Mouse (Mus musculus) mesoderm, embryonic 11.5 days (tissue): ENCODE results near the gene Tom1l2.
A peak's percentile ranks its signal among the peaks of the same experiment; 100 is the strongest.

Source experiments
- DNase-seq: peaks from one replicate; pipeline ENCODE4 v3.0.0-alpha.2; 2012; ENCODE audit warnings: low read depth, low spot score

Tom1l2 gene

DNA sequence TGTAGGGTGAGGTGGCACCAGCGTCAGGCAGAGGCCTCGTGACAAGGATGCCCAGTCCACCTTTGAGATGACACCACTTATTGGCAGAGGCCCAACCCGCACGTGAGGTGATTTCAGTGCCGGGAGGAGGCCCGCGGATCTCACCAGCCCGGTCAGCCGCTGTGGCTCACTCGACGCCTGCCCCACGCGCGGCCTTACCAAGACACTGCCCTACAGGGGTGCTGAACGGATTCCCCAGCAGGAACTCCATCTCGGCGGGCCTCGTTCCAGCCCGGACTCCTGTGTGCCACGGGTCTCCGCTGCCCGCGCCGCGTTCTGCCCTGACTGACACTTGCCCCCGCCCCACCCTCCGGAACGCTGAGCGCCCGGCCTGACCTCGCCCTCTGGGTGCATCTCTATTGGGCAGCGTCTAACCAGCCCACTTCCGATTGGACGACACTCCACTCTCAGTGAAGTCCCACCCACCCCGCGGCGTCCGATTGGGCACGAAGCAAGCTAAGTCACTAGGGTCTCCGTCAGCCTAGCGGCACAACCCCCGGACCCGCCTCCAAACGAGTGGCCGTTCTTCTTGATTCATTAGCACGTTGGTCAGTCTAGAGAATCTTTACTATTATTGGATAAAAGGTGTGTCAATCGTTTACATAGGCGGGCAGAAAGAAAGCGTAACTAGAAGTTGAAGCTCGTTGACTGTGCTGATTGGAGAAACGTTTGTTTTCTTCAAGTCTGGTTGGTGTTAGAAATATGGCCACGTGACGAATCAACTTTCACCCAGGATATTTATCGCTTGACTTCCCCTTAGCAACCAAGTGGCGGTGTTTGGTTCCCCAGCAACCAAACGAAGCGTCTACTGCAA is at the start of gene Tom1l2, which contains the start of gene Drc3:
Gene Tom1l2, minus strand, starts transcription at position 347 of the 853 bp plus-strand sequence.
Gene Drc3, plus strand, starts transcription at position 771 of the 853 bp plus-strand sequence.
- peak; percentile 99 for DNase-seq

DNA sequence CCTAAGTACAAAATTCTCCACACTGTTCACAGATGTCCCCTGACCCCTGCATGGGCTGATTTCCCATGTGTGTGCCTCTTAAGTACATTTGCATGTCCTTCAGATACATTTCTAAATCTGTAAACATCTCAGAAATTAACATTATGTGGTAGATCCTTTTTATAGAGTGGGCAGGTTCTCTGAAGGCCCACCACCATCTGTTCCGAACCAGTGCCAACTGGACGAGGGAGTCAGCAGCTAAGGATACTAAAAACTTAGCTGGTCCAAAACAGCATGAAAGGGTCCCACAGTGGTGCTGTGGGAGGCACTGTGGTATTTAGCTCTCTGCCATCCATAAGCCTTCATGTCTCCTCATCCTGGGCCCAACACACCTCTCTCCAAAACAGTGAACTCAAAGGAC is 44.5 kb upstream of the Tom1l2 start:
- no peak for DNase-seq

DNA sequence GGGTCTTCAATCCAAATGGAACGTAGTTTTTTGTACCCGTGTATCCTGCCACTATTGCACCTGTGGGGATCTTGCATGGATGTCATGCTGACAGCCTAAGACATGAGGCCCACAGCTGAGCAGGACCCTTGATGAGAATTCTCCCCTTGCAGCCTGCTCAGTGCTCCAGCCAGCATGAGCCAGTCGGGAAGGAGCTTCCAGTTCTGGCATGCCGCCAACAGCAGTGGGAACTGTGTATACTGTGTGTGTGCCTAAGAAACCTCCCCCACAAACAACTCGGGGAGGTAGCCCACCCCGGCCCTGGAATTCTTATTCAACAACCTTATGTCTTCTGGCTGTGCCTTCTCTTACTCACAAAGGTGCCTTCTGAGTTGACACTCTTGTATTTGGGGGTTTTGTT is 43.8 kb upstream of the Tom1l2 start:
- DNase-seq, result peak; percentile 12

GRCm38 (mm10) chr11:60391346-60391745 is 38.6 kb upstream of the Tom1l2 start:
- DNase-seq, result no peak

DNA sequence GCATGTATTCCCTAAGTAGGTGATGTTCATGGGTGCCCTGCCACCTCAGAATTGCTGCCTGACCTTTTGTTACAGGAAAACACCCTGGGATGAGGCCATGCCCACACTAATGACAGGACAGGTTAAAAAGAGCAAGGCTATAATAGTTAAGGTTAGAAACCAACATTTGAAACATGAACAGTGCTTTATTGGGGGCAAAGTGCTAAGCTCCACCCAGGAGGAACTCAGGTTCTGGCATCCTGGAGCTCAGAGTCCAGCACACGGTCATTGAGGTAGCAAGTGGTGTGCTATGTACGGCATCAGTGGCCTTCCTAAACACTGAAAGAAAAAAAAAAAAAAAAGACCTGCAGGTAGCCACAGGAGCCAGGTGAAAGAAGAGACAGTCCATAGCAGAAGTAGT is 35.2 kb upstream of the Tom1l2 start:
- no peak for DNase-seq

DNA sequence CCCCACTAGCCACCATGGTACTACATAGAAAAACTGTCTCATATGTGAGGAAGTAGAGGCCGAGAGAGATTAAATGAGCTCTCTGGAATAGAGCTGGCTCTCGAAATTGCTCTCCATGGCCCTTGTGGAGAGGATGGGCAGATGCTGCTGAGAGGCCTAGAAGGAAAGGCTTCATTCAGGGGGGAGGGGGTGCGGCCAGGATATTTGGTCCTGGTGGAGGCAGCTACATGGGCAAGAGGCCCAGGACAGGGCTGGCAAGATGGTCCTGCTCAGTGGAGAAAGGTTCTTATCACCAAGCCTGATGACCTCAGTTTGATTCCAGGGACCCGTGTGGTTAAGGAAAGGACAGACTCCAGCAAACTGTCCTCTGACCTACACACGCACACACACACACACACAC is 33.2 kb upstream of the Tom1l2 start:
- no peak for DNase-seq

DNA sequence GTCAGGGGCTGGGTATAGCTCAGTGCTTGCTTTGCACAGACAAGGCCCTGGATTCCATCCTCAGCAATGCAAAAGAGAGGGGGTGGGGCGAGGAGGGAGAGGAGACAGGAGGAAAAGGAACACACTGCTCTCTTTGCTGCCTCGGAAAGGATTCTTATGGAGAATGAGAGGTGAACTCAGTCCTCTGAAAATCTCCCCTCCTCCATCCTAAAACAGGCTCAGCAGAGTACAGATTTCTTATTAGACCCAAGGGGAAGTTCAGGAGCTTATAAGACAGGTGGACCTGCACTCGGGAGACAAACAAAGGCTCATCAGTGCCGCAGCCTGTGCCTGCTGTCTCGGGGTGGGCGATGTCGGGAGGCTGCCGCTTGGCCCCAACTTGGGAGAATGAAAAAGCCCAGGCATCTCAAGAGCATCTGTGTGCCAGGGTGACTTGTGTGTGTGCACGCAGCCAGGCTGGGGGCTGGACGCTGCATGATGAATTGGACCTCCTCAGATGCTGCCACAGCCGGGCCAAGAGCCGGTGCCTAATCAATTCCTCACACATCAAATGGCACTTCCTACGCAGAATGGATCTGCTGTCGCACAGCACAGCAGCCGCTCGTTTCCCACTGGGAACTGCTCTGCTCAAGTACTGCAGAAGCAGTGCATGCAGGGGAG is 32.2 kb upstream of the Tom1l2 start:
- DNase-seq, result peak; percentile 61

- no peak for DNase-seq
Measured at GRCm38 (mm10) chr11:60383518-60383917, 30.8 kb upstream of the Tom1l2 start.

- DNase-seq, result no peak
Measured at GRCm38 (mm10) chr11:60374481-60374880, 21.8 kb upstream of the Tom1l2 start.

DNA sequence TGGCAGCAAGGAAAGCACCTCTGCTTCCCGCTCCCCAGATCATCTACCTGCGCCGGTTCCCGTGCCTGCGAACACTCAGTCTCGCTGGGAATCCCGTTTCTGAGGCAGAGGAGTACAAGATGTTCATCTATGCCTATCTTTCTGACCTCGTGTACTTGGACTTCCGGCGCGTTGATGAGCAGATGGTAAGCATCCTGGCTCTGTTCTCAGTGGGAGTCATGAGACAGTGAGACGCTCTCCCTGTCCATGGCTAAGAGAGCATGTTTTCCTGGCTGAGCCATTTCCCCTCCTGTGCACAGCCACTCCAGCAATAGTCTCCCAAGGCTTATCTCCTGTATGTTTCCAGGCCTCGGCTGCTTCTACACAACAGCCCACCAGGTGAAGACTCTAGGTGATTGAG is 17.7 kb upstream of the Tom1l2 start:
- no peak for DNase-seq

DNA sequence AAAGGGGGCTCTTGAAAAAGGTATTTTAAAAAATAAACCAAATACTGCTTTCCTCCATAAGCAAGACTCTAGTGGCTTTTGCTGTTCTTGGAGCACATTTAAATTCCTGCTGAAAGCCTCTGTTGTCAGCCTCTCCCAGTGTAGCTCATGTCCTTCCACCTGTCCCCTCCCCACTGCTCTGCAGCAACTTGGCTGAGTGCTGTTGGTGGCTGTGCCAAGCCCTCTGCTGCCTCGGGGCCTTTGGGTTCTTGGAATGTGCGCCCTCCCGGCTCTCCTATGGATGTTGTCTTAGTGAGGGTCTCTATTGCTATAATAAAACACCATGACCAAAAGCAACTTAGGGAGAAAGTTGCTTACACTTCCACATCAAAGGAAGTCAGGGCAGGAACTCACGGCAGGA is 16.7 kb upstream of the Tom1l2 start:
- DNase-seq, result no peak

DNA sequence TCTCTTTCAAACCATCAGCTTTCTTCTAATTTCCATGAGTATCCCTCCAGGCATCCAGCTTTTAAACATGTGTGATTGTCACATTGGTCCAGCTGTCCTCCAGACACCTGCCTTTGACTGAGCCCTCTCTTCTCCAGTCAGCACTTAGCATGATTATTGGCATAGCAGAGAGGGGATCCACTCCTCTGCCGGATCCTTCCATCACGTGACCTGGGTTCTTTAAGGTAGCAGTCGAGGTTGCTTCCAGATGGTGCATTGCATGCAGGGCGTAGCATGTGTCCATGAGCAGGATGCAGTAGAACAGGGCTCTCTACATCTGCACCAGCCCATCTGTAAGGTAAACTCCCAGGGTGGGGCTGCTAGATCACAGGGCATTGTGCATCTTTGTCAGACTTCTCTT is 16.2 kb upstream of the Tom1l2 start:
- no peak for DNase-seq

DNA sequence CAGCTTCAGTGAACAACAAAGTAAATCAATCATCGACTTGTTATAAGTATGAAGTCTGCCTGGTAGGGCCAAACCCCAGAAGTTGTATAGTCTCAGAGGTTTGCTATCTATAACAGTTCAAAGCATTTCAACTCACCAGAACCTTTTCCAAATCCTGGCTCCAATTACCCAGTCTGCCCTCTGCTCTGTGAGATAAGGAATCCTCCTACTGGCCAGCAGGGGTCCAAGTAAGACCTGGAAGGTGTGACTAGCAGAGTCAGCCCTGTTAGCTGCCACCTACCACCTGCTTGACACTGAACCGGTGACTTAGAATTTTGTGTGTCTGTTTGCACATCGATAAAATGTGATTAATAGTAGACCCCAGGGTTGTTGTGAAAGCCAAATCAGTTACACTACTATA is 14.6 kb upstream of the Tom1l2 start:
- DNase-seq, result no peak

GRCm38 (mm10) chr11:60366239-60367019 is 13.7 kb upstream of the Tom1l2 start:
- peak; percentile 30 for DNase-seq

- DNase-seq, result no peak
Measured at GRCm38 (mm10) chr11:60360631-60361201, 8.0 kb upstream of the Tom1l2 start.

- DNase-seq, result no peak
Measured at GRCm38 (mm10) chr11:60359936-60360335, 7.2 kb upstream of the Tom1l2 start.

DNA sequence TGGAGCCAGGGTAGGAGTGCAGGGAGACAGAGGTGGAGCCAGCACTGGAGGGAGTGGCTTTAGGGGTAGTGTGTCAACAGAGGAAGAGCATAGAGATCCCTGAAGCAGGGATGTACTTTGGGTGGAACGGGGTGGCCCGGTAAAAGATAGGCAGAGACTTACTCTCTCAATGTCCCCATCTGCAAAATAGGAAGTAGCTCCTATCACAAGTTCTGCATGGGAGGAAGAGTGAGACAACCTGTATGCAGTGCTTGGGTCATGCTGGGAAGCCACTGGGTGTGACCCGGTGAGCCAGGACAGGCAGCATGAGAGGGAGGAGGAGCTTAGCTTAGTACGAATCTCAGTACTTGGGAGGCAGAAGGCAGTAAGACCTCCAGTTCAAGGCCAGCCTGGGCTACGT is 6.4 kb upstream of the Tom1l2 start:
- DNase-seq, result no peak

GRCm38 (mm10) chr11:60358548-60358947 is 5.8 kb upstream of the Tom1l2 start:
- DNase-seq, result no peak

DNA sequence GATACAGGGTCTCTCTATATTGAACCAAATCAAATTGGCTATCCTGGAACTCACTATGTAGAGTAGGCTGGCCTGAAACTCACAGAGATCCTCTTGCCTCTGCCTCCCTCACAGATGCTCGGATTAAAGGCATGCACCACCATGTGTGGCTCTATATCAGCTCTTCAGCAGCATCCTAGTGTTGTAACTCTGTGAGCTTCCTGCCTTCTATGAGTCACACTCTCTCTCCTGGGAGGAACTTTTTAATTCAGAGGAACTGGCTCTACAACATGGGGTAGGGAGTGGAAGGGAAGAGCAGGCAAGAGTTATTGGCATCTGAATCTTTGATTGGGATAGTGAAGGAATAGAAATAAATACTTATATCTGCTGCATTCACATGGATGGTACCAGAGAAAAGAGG is 4.4 kb upstream of the Tom1l2 start:
- DNase-seq, result no peak

DNA sequence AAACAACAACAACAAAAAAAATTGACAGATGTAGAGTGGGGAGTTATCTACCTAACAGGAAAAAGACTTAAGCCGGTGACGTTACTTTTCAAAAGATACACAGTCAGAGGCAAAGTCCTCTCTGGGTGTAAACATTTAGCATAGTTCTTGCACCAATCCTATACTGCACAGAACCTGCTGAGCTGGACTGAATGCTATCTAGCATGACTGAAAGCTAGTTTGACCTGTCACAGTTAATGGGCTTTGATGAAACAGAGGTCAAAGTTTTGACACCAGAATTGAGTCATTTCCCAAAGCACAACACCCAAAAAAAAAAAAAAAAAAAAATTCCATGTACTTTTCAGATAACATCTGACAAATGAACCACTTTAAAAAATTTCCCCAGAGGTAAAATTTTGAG is 3.2 kb upstream of the Tom1l2 start:
- DNase-seq, result no peak

GRCm38 (mm10) chr11:60351925-60352371 is 757 bp downstream of the Tom1l2 start:
- DNase-seq, result no peak

DNA sequence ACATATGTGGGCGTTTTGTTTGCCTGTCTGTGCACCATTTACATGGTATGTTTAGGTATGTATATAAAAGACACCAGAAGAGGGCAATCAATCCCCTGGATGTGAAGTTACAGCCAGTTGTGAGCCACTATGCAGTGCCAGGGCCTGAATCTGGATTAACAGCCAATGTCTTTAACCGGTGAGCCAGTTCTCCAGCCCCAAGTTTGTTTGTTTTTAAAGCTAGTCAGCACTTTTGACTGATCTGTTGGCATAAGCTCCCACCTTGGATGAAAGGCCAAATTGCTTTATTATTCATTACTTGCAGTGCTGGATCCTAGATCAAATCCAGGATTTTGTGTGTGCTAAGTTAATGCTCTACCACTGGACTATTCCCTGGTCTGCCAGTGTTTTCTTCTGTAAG is 1.3 kb downstream of the Tom1l2 start:
- DNase-seq, result no peak
